Mouse (Mus musculus) testis, adult 2 months (tissue): ENCODE data around the gene Cyfip2.

Source experiments
- CTCF ChIP-seq: fragments of 200-500 bp; IDR thresholded peaks from 2 replicates; pipeline ENCODE4 v1.5.1; 2012; ENCODE audit warnings: low read depth, mild to moderate bottlenecking, inconsistent platforms, low read length, moderate library complexity; ENCODE audit not compliant: control insufficient read depth, insufficient read depth, insufficient replicate concordance
- POLR2A ChIP-seq: fragments of 200-500 bp; IDR thresholded peaks from 2 replicates; pipeline ENCODE4 v1.6.1; 2012; ENCODE audit warnings: low read depth, mild to moderate bottlenecking, inconsistent platforms, low read length, moderate library complexity; ENCODE audit not compliant: control insufficient read depth

GRCm38 (mm10) chr11:46349681-46350410 is 37.2 kb upstream of the Cyfip2 start:
- TF ChIP-seq POLR2A: no peak
- TF ChIP-seq CTCF: no peak
